Mouse (Mus musculus): ENCODE data around the gene Fdxr. TPM values are rescaled to one million over a fixed set of nuclear protein-coding genes. Genes with fewer than 3 reads are reported as not detected.
A peak's percentile ranks its signal among the peaks of the same experiment; 100 is the strongest.

The Fdxr gene
- polyA plus RNA-seq, 1 experiment, result 13.9 TPM

DNA sequence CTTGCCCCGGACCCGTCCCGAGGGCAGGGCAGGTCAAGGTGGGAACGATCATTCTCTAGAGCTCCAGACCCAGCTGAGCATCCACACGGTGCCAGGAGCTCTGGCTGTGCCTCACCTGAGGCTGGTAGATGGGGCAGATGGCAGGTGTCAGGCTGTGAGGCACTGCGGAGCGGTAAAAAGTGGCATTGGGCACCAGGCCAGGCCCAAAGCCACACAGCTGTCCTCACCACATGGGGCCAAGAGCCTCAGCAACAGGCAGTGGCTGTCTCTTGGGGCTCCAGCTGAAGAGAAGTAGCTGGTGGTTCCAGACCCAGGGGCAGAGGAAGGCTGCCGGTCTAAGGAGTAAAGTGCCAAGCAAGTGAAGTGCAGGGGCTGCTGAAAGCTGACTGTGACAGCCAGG lies 30.5 kb downstream of the Fdxr start:
- no peaks in the 10 kb centered on the region for H3K79me2 ChIP-seq (ENCODE audit: control insufficient read depth, insufficient read depth)

GRCm38 (mm10) chr11:115244840-115245239 lies 32.0 kb downstream of the Fdxr start:
- TF ChIP-seq POLR2A (IDR thresholded peaks at IDR 0.05; ENCODE audit: insufficient read length, low read depth) (no peak), E2F4 (IDR thresholded peaks at IDR 0.05; ENCODE audit: insufficient read depth) (no peak), POLR2AphosphoS2 (IDR thresholded peaks at IDR 0.05; ENCODE audit: insufficient read length, low read depth) (no peak), MYOG (IDR thresholded peaks at IDR 0.05; ENCODE audit: control insufficient read depth in 1 of 3, insufficient read depth in 1 of 3, insufficient read length in 2 of 3, low read depth in 2 of 3) (no peak), MAX (IDR thresholded peaks at IDR 0.05; ENCODE audit: low read depth) (no peak), SRF (IDR thresholded peaks at IDR 0.05; ENCODE audit: control insufficient read depth, insufficient read length, low read depth) (no peak), USF1 (IDR thresholded peaks at IDR 0.05; ENCODE audit: low read depth) (no peak), TCF12 (IDR thresholded peaks at IDR 0.05; ENCODE audit: insufficient read depth, poor library complexity, severe bottlenecking) (no peak), MYOD1 (IDR thresholded peaks at IDR 0.05; ENCODE audit: control insufficient read depth in 1 of 3, insufficient read length in 2 of 3, low read depth in 2 of 3) (no peak), REST (IDR thresholded peaks at IDR 0.05; ENCODE audit: insufficient read depth, insufficient read length) (no peak)
- H3K27me3 ChIP-seq (ENCODE audit: control insufficient read depth, insufficient read depth, insufficient read length), result peaks cover 22% of the 10 kb centered on the region
- no peaks in the 10 kb centered on the region for H3K79me2 ChIP-seq (ENCODE audit: control insufficient read depth, insufficient read depth)
- no peak overlapping the region for H3K4me3 ChIP-seq
- H3ac ChIP-seq (ENCODE audit: control insufficient read depth, insufficient read length), result no peak overlapping the region
- no peak overlapping the region for H3K4me2 ChIP-seq (ENCODE audit: low read depth)
- H3K36me3 ChIP-seq (ENCODE audit: control insufficient read depth, insufficient read depth), result no peaks in the 10 kb centered on the region

More for the DNA sequence above, 30.5 kb downstream of the Fdxr start:
- Histone ChIP-seq H3K36me3 (ENCODE audit: control insufficient read depth, insufficient read depth) (no peaks in the 10 kb centered on the region), H3K27me3 (ENCODE audit: control insufficient read depth, insufficient read depth, insufficient read length) (peaks cover 37% of the 10 kb centered on the region), H3K4me3 (no peak overlapping the region), H3ac (ENCODE audit: control insufficient read depth, insufficient read length) (no peak overlapping the region), H3K4me2 (ENCODE audit: low read depth) (no peak overlapping the region)
- TF ChIP-seq POLR2AphosphoS2 (IDR thresholded peaks at IDR 0.05; ENCODE audit: insufficient read length, low read depth) (peak; percentile 36), MYOD1 (IDR thresholded peaks at IDR 0.05; ENCODE audit: control insufficient read depth in 1 of 3, insufficient read length in 2 of 3, low read depth in 2 of 3) (peak in 2 of 3 experiments; percentile 78 to 92), MYOG (IDR thresholded peaks at IDR 0.05; ENCODE audit: control insufficient read depth in 1 of 3, insufficient read depth in 1 of 3, insufficient read length in 2 of 3, low read depth in 2 of 3) (peak; percentile 32 to 96 (median 92)), TCF3 (IDR thresholded peaks at IDR 0.05; ENCODE audit: insufficient read length, low read depth) (peak; percentile 70), REST (IDR thresholded peaks at IDR 0.05; ENCODE audit: insufficient read depth, insufficient read length) (no peak), CEBPB (IDR thresholded peaks at IDR 0.05; ENCODE audit: insufficient read depth, poor library complexity, severe bottlenecking) (no peak), POLR2A (IDR thresholded peaks at IDR 0.05; ENCODE audit: insufficient read length, low read depth) (no peak)

GRCm38 (mm10) chr11:115243783-115244182 lies 33.1 kb downstream of the Fdxr start:
- H3K79me2 ChIP-seq (ENCODE audit: control insufficient read depth, insufficient read depth), result no peaks in the 10 kb centered on the region
- no peak for TF ChIP-seq MAX (IDR thresholded peaks at IDR 0.05; ENCODE audit: low read depth)
- no peak for TF ChIP-seq MYOD1 (IDR thresholded peaks at IDR 0.05; ENCODE audit: control insufficient read depth in 1 of 3, insufficient read length in 2 of 3, low read depth in 2 of 3)
- no peak for TF ChIP-seq SRF (IDR thresholded peaks at IDR 0.05; ENCODE audit: control insufficient read depth, insufficient read length, low read depth)
- no peak for TF ChIP-seq USF1 (IDR thresholded peaks at IDR 0.05; ENCODE audit: low read depth)
- TF ChIP-seq MYOG (IDR thresholded peaks at IDR 0.05; ENCODE audit: control insufficient read depth in 1 of 3, insufficient read depth in 1 of 3, insufficient read length in 2 of 3, low read depth in 2 of 3), result no peak
- no peak for TF ChIP-seq POLR2A (IDR thresholded peaks at IDR 0.05; ENCODE audit: insufficient read length, low read depth)
- no peak for TF ChIP-seq REST (IDR thresholded peaks at IDR 0.05; ENCODE audit: insufficient read depth, insufficient read length)
- no peak for TF ChIP-seq POLR2AphosphoS2 (IDR thresholded peaks at IDR 0.05; ENCODE audit: insufficient read length, low read depth)
- no peak for TF ChIP-seq E2F4 (IDR thresholded peaks at IDR 0.05; ENCODE audit: insufficient read depth)
- TF ChIP-seq TCF12 (IDR thresholded peaks at IDR 0.05; ENCODE audit: insufficient read depth, poor library complexity, severe bottlenecking), result no peak
- no peak for TF ChIP-seq CEBPB (IDR thresholded peaks at IDR 0.05; ENCODE audit: insufficient read depth, poor library complexity, severe bottlenecking)
- TF ChIP-seq TCF3 (IDR thresholded peaks at IDR 0.05; ENCODE audit: insufficient read length, low read depth), result no peak
- peaks cover 11% of the 10 kb centered on the region for H3K27me3 ChIP-seq (ENCODE audit: control insufficient read depth, insufficient read depth, insufficient read length)
- H3K4me2 ChIP-seq (ENCODE audit: low read depth), result no peak overlapping the region
- no peak overlapping the region for H3K4me3 ChIP-seq
- H3ac ChIP-seq (ENCODE audit: control insufficient read depth, insufficient read length), result no peak overlapping the region
- H3K36me3 ChIP-seq (ENCODE audit: control insufficient read depth, insufficient read depth), result no peaks in the 10 kb centered on the region

DNA sequence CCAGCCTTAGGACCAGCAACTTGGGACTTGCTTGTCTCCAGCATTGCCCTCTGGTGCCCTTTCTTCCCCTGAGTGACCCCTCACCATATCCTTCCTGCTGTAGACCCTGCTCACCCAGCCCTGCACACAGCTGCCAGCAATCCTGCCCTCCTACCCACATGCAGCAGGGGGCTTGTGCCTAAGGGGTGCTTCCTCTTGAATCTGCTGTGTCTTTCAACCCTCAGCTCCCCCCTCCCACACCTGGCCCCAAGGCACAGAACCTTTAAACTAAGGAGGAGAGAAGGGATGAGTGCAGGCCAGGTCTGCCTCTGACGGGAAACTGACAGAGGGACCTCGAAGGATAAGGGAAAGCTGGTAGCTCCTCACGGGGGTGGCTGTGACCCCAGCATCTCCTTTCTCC lies 34.1 kb downstream of the Fdxr start:
- no peak overlapping the region for H3ac ChIP-seq (ENCODE audit: control insufficient read depth, insufficient read length)
- H3K27me3 ChIP-seq (ENCODE audit: control insufficient read depth, insufficient read depth, insufficient read length), result peaks cover under 1% of the 10 kb centered on the region
- H3K4me2 ChIP-seq (ENCODE audit: low read depth), result no peak overlapping the region
- H3K36me3 ChIP-seq (ENCODE audit: control insufficient read depth, insufficient read depth), result no peaks in the 10 kb centered on the region
- H3K4me3 ChIP-seq, result no peak overlapping the region
- no peak for TF ChIP-seq TCF3 (IDR thresholded peaks at IDR 0.05; ENCODE audit: insufficient read length, low read depth)
- no peak for TF ChIP-seq POLR2A (IDR thresholded peaks at IDR 0.05; ENCODE audit: insufficient read length, low read depth)
- no peak for TF ChIP-seq TCF12 (IDR thresholded peaks at IDR 0.05; ENCODE audit: insufficient read depth, poor library complexity, severe bottlenecking)
- no peak for TF ChIP-seq E2F4 (IDR thresholded peaks at IDR 0.05; ENCODE audit: insufficient read depth)
- no peak for TF ChIP-seq REST (IDR thresholded peaks at IDR 0.05; ENCODE audit: insufficient read depth, insufficient read length)
- TF ChIP-seq MYOD1 (IDR thresholded peaks at IDR 0.05; ENCODE audit: control insufficient read depth in 1 of 3, insufficient read length in 2 of 3, low read depth in 2 of 3), result no peak
- TF ChIP-seq CEBPB (IDR thresholded peaks at IDR 0.05; ENCODE audit: insufficient read depth, poor library complexity, severe bottlenecking), result no peak
- TF ChIP-seq POLR2AphosphoS2 (IDR thresholded peaks at IDR 0.05; ENCODE audit: insufficient read length, low read depth), result no peak
- no peak for TF ChIP-seq MYOG (IDR thresholded peaks at IDR 0.05; ENCODE audit: control insufficient read depth in 1 of 3, insufficient read depth in 1 of 3, insufficient read length in 2 of 3, low read depth in 2 of 3)
- TF ChIP-seq USF1 (IDR thresholded peaks at IDR 0.05; ENCODE audit: low read depth), result no peak
- no peak for TF ChIP-seq SRF (IDR thresholded peaks at IDR 0.05; ENCODE audit: control insufficient read depth, insufficient read length, low read depth)
- H3K79me2 ChIP-seq (ENCODE audit: control insufficient read depth, insufficient read depth), result no peaks in the 10 kb centered on the region
